Mouse (Mus musculus): ENCODE measurements at regions not wholly inside any gene's neighbourhood (a gene's known extent, or its start where the extent isn't known, plus 50 kb on each side); places are given as distances from the start of the nearest gene placed in this dataset.

DNA sequence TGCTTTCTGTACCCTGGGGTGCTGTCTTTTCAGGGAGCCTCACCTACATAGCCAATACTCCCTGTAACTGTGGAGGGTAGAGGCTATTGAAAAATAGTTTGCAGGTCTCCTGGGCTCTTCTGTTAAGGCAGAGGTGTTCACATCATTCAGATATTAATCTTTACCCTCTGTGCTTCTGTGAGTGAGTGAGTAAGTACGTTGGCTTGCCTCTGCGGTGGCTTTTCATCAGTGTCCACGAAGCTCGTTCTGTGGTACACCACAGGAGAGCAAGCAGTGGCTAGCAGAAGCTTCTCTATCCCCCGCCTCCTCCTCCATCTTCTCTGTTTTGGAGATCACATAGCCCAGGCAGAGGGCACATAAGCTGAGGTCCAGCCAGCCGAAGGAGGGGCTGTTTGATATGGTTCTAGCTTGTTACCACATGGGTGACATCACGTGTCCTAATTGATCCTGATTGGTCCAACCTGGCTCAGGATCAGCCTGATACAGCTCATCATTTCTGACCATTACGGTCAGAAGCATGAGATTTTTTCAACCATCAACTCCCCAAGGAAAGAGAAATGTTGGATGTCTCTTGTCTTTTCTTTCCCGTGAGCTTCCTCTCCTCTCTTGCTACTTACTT, 680.6 kb upstream of the Car8 start:
- no peak for DNase-seq (ENCODE audit: low spot score in 2 of 2)

All from layer of hippocampus, adult 18-20 months (tissue).